Mouse (Mus musculus) E14TG2a.4 (cell line): ENCODE results near the gene Fam166b.

Source experiments
- CTCF ChIP-seq: conservative IDR thresholded peaks from 2 replicates; pipeline ENCODE4 v1.5.1; 2014; ENCODE audit warnings: low read length
- NANOG ChIP-seq: IDR thresholded peaks from 2 replicates; pipeline ENCODE4 v1.6.1; 2014; ENCODE audit warnings: borderline replicate concordance, low read length, mixed read lengths

GRCm38 (mm10) chr4:43428180-43428861, 613 bp downstream of the Fam166b start:
- TF ChIP-seq NANOG (no peak), CTCF (no peak)
